Mouse (Mus musculus) erythroblast, embryonic 14.5 days (primary cell): ENCODE data around the gene Ndufa8. TPM values are rescaled to one million over a fixed set of nuclear protein-coding genes. Genes with fewer than 3 reads are reported as not detected.

ENCODE experiments used
- H3K27me3 ChIP-seq: 2 replicates; pipeline ENCODE4 v1.6.1; 2012; ENCODE audit warnings: inconsistent platforms; ENCODE audit not compliant: control insufficient read depth
- H3K36me3 ChIP-seq: 2 replicates; pipeline ENCODE4 v1.6.1; 2012; ENCODE audit warnings: mild to moderate bottlenecking, inconsistent platforms; ENCODE audit not compliant: control insufficient read depth
- H3K4me1 ChIP-seq: 2 replicates; pipeline ENCODE4 v1.6.1; 2012; ENCODE audit warnings: inconsistent platforms; ENCODE audit not compliant: control insufficient read depth
- H3K4me3 ChIP-seq: replicated peaks from 2 replicates; pipeline ENCODE3; 2012; ENCODE audit warnings: moderate library complexity, mild to moderate bottlenecking, inconsistent platforms
- H3K9me3 ChIP-seq: 2 replicates; pipeline ENCODE4 v1.6.1; 2012; ENCODE audit warnings: low read length, inconsistent platforms, mixed read lengths; ENCODE audit not compliant: control insufficient read depth
- GATA1 ChIP-seq: IDR thresholded peaks from 2 replicates; pipeline ENCODE4 v1.6.1; 2012; ENCODE audit warnings: low read length, inconsistent platforms, mixed read lengths
- TAL1 ChIP-seq: IDR thresholded peaks from 3 replicates; pipeline ENCODE4 v1.6.1; 2012; ENCODE audit warnings: low read length, inconsistent platforms, mixed read lengths
- polyA plus RNA-seq: library from polyadenylated mRNA; stranded (reverse); fragments of >175 nt; gene quantifications from 2 replicates; pipeline ENCODE4 v1.2.3, GENCODE M21; 2012

Ndufa8 gene
- 6.0 and 7.6 TPM in 2 replicates for polyA plus RNA-seq

- Histone ChIP-seq H3K27me3 (peaks cover 7% of the 10 kb centered on the region; the same call in 1 of the 2 replicates), H3K36me3 (peaks cover 20% of the 10 kb centered on the region), H3K4me3 (peak within 1 kb of the TSS; percentile 78), H3K9me3 (no peaks in the 10 kb centered on the region), H3K4me1 (peaks cover 29% of the 10 kb centered on the region)
- TF ChIP-seq GATA1 (no peak), TAL1 (no peak)
Measured at GRCm38 (mm10) chr2:36048748-36049566, at the start of gene Ndufa8, which contains the start of gene Morn5. Ndufa8 (minus strand) TSS chr2:36049406. Morn5 (plus strand) TSS chr2:36049458.

GRCm38 (mm10) chr2:36098021-36098420, 48.8 kb upstream of the Ndufa8 start:
- TF ChIP-seq TAL1 (no peak), GATA1 (no peak)
- Histone ChIP-seq H3K4me3 (no peak overlapping the region), H3K9me3 (peaks cover 4% of the 10 kb centered on the region; the same call in 1 of the 2 replicates), H3K36me3 (no peaks in the 10 kb centered on the region), H3K4me1 (no peaks in the 10 kb centered on the region), H3K27me3 (peaks cover 100% of the 10 kb centered on the region)

GRCm38 (mm10) chr2:36097129-36097815, 48.1 kb upstream of the Ndufa8 start:
- TF ChIP-seq TAL1 (no peak), GATA1 (no peak)
- Histone ChIP-seq H3K4me1 (no peaks in the 10 kb centered on the region), H3K27me3 (peaks cover 100% of the 10 kb centered on the region), H3K9me3 (no peaks in the 10 kb centered on the region; the same call in 1 of the 2 replicates), H3K36me3 (no peaks in the 10 kb centered on the region), H3K4me3 (no peak overlapping the region)

GRCm38 (mm10) chr2:36093914-36094475, 44.8 kb upstream of the Ndufa8 start:
- Histone ChIP-seq H3K27me3 (peaks cover 100% of the 10 kb centered on the region), H3K4me1 (peaks cover 9% of the 10 kb centered on the region), H3K9me3 (peaks cover 3% of the 10 kb centered on the region; the same call in 1 of the 2 replicates), H3K4me3 (no peak overlapping the region), H3K36me3 (no peaks in the 10 kb centered on the region)
- TF ChIP-seq TAL1 (no peak), GATA1 (no peak)

GRCm38 (mm10) chr2:36093301-36093700, 44.1 kb upstream of the Ndufa8 start:
- Histone ChIP-seq H3K4me1 (peaks cover 9% of the 10 kb centered on the region), H3K27me3 (peaks cover 98% of the 10 kb centered on the region), H3K4me3 (no peak overlapping the region), H3K9me3 (peaks cover 3% of the 10 kb centered on the region; the same call in 1 of the 2 replicates), H3K36me3 (no peaks in the 10 kb centered on the region)
- TF ChIP-seq GATA1 (no peak), TAL1 (no peak)

GRCm38 (mm10) chr2:36092748-36093147, 43.5 kb upstream of the Ndufa8 start:
- H3K27me3 ChIP-seq: peaks cover 96% of the 10 kb centered on the region
- no peak overlapping the region for H3K4me3 ChIP-seq
- no peak for TF ChIP-seq TAL1
- peaks cover 9% of the 10 kb centered on the region for H3K4me1 ChIP-seq
- peaks cover 3% of the 10 kb centered on the region; the same call in 1 of the 2 replicates for H3K9me3 ChIP-seq
- H3K36me3 ChIP-seq: no peaks in the 10 kb centered on the region

- peaks cover 9% of the 10 kb centered on the region for H3K4me1 ChIP-seq
- peak overlapping the region; percentile 54 for H3K4me3 ChIP-seq
- peaks cover 88% of the 10 kb centered on the region for H3K27me3 ChIP-seq
- H3K36me3 ChIP-seq: no peaks in the 10 kb centered on the region
- TF ChIP-seq GATA1 (no peak), TAL1 (no peak)
- peaks cover 3% of the 10 kb centered on the region; the same call in 1 of the 2 replicates for H3K9me3 ChIP-seq
Measured at GRCm38 (mm10) chr2:36090853-36091741, 41.9 kb upstream of the Ndufa8 start.

- peaks cover 9% of the 10 kb centered on the region for H3K4me1 ChIP-seq
- TF ChIP-seq GATA1 (no peak), TAL1 (no peak)
- peaks cover 69% of the 10 kb centered on the region for H3K27me3 ChIP-seq
Measured at GRCm38 (mm10) chr2:36089190-36089589, 40.0 kb upstream of the Ndufa8 start.

More at GRCm38 (mm10) chr2:36089190-36089589, 40.0 kb upstream of the Ndufa8 start:
- Histone ChIP-seq H3K36me3 (no peaks in the 10 kb centered on the region), H3K4me3 (no peak overlapping the region), H3K9me3 (peaks cover 3% of the 10 kb centered on the region; the same call in 1 of the 2 replicates)
